Mouse (Mus musculus): Measurements from ENCODE around the gene Dgcr2. TPM values are rescaled to one million over a fixed set of nuclear protein-coding genes. Genes with fewer than 3 reads are reported as not detected.

Dgcr2 gene
- polyA plus RNA-seq, 1 experiment from 2014 or later, result 96.0 TPM

DNA sequence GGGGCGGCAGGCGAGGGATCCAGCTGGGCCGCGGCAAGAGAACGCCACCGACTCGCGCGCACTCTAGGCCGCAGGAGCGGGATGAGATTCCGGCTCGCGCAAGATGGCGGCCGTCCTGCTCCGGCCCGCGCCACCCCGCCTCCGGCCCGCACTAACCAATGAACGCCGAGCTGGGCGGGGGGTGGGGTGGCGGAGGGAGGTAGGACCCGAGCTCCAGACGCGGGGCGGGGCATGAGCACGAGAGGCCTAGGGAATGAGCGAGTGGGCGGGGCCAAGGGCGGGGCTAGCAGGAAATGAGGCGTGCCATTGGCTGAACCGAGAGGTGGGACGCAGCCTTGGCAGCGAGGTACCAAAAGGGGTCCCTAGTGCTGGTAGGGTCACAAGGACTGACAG is 6.8 kb downstream of the Dgcr2 start, which contains the start of gene Gm20518:
Gene Gm20518, minus strand, starts transcription at position 105 of the 393 bp plus-strand sequence.
- peak; percentile 100 for DNase-seq (ENCODE audit: low spot score)
- peak within 1 kb of the TSS; percentile 99 for H3K27ac ChIP-seq
- no peaks in the 10 kb centered on the region for H3K9me3 ChIP-seq
- WGBS, result under 1% methylated on average over 38 of the region's 38 CpGs
- H3K36me3 ChIP-seq, result peaks cover 7% of the 10 kb centered on the region; the same call in 1 of the 2 replicates
- H3K4me3 ChIP-seq, result peak within 1 kb of the TSS; percentile 100
- peaks cover 27% of the 10 kb centered on the region for H3K4me1 ChIP-seq (replicated peaks)
- no peaks in the 10 kb centered on the region for H3K27me3 ChIP-seq (ENCODE audit: insufficient read depth, poor library complexity, severe bottlenecking)

DNA sequence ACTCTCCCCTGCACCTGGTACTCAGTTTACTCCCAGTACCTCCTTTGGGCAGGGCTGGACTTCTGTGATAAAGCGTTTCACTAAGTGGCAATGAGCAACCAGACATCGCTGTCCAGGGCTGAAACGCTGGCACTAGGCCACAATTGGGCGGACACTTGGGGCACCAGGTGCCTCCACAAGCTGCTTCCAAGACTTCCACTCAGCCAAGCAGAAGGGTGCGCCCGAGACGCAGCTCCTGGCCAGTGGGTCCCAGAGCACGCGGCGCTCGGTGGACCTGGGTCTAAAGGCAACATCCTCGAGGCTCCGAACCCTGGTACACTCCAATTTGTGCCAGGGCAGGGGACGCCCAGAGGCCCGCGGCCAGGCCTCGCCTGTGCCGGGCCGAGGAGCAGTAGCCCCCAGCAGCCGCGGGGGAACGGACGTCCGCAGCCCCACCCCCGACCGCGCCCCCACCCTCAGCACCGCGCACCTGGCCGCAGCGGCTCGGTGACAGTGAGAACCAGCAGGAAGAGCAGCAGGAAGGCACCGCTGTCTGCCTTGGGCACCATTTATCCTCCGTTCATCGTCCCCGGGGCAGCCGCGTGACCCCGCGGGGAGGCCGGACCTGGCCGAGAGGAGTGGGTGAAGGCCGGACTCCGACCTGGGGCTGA is 7.3 kb downstream of the Dgcr2 start:
- H3K27ac ChIP-seq, result peak overlapping the region; percentile 99
- H3K9me3 ChIP-seq, result no peaks in the 10 kb centered on the region
- peak; percentile 58 for DNase-seq (ENCODE audit: low spot score)
- H3K4me3 ChIP-seq, result peak overlapping the region; percentile 100
- H3K4me1 ChIP-seq (replicated peaks), result peaks cover 27% of the 10 kb centered on the region
- H3K36me3 ChIP-seq, result peaks cover 8% of the 10 kb centered on the region; the same call in 1 of the 2 replicates
- under 1% methylated on average over 44 of the region's 44 CpGs for whole genome bisulfite sequencing
- H3K27me3 ChIP-seq (ENCODE audit: insufficient read depth, poor library complexity, severe bottlenecking), result no peaks in the 10 kb centered on the region

DNA sequence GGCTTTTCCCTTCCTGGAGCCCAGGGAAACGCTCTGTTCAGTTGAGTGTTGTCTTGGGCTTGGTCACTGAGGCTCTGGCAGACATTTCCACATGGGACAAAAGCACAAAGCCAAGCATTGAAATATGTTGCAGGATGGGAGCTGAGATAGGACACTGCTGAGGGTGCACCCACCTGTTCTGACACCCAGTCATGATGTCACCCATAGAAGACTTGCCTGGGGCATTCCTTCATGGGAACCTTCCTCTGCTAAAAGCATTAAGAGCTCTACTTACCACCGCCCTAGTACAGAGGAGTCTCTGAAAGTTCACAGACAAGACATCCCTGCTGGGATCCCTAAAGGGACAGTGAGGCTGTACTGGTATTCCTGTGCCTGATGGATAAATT is 8.0 kb downstream of the Dgcr2 start:
- H3K27ac ChIP-seq, result peak overlapping the region; percentile 99
- 67% methylated on average over 2 of the region's 2 CpGs for WGBS
- H3K27me3 ChIP-seq (ENCODE audit: insufficient read depth, poor library complexity, severe bottlenecking), result no peaks in the 10 kb centered on the region
- peak overlapping the region; percentile 100 for H3K4me3 ChIP-seq
- peaks cover 27% of the 10 kb centered on the region for H3K4me1 ChIP-seq (replicated peaks)
- H3K36me3 ChIP-seq, result peaks cover 15% of the 10 kb centered on the region
- no peak for DNase-seq (ENCODE audit: low spot score)
- no peaks in the 10 kb centered on the region for H3K9me3 ChIP-seq

DNA sequence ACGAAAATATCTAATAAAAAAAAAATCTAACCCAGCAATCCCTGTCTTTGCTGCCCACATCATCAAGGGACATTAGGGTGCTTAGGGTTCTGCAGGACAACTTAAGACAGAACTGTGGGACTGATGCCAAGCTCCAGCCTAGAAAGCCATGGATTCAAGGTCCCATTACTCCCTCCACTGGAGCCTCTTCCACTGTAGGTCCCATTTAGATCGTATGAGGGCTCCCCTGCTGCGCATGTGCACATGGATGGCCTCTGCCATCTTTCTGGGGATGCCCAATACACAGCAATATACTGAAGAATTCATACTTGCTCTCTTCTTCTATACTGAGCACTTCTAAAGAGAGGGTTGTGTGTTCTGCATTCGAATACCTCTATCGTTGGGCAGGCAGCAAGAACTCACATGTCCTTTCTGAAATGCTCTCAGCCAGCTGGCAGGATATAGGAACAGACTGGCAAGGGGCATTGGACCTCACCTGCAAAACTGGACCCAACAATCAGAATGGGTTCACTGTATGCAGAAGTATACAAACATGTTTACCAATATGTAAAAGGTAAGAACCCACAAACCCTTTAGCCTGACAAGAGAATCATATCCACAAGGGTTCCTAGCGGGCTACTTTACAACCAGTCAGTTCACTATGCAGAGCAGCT is 8.5 kb downstream of the Dgcr2 start:
- peak overlapping the region; percentile 100 for H3K4me3 ChIP-seq
- no peaks in the 10 kb centered on the region for H3K9me3 ChIP-seq
- no peak for DNase-seq (ENCODE audit: low spot score)
- WGBS, result 85% methylated on average over 6 of the region's 6 CpGs
- peaks cover 20% of the 10 kb centered on the region for H3K36me3 ChIP-seq
- peak overlapping the region; percentile 99 for H3K27ac ChIP-seq
- H3K4me1 ChIP-seq (replicated peaks), result peaks cover 27% of the 10 kb centered on the region
- H3K27me3 ChIP-seq (ENCODE audit: insufficient read depth, poor library complexity, severe bottlenecking), result no peaks in the 10 kb centered on the region

DNA sequence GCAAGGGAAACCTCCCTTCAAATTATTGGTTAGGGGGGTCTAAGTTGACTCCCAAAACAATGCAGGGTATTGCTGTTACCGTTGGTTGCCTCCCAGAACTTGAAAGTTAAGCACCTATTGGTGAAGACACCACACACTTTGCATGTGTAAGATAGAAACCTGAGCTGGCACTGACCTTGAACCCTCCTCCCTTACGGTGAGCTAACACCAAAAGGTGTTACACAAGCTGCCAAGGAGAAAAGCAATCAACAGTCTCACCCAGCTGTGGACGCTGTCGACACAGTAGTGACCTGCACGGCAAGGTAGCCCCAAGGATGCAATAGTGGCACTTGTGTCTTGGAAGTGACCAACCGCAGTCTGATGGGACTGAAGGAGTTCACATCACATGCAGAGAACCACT is 14.2 kb downstream of the Dgcr2 start:
- Histone ChIP-seq H3K4me1 (replicated peaks) (no peaks in the 10 kb centered on the region; the same call in 1 of the 2 replicates), H3K36me3 (peaks cover 56% of the 10 kb centered on the region), H3K9me3 (no peaks in the 10 kb centered on the region), H3K4me3 (no peak overlapping the region), H3K27me3 (ENCODE audit: insufficient read depth, poor library complexity, severe bottlenecking) (no peaks in the 10 kb centered on the region), H3K27ac (no peak overlapping the region)
- no peak for DNase-seq (ENCODE audit: low spot score)
- 84% methylated on average over 6 of the region's 6 CpGs for WGBS

DNA sequence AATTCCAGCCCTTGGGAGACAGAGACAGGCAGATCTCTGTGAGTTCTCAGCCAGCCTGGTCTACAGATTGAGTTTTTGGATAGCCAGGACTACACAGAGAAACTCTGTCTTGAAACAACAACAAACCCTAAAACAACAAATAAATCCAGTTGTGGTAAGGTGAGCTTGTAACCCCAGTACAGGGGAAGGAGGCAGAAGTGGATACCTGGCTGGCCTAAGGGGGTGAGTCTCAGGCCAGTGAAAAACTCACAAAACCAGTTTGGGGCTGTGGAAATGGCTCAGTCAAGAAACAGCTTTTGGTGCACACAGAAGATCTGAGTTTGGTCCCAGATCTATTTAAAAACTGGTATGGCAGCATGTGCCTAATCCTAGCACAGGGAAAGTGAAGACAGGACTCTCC is 16.2 kb downstream of the Dgcr2 start:
- peaks cover 2% of the 10 kb centered on the region; the same call in 1 of the 2 replicates for H3K9me3 ChIP-seq
- H3K4me1 ChIP-seq (replicated peaks), result no peaks in the 10 kb centered on the region; the same call in 1 of the 2 replicates
- peaks cover 75% of the 10 kb centered on the region for H3K36me3 ChIP-seq
- no peak for DNase-seq (ENCODE audit: low spot score)
- H3K4me3 ChIP-seq, result no peak overlapping the region
- H3K27me3 ChIP-seq (ENCODE audit: insufficient read depth, poor library complexity, severe bottlenecking), result no peaks in the 10 kb centered on the region
- H3K27ac ChIP-seq, result no peak overlapping the region

DNA sequence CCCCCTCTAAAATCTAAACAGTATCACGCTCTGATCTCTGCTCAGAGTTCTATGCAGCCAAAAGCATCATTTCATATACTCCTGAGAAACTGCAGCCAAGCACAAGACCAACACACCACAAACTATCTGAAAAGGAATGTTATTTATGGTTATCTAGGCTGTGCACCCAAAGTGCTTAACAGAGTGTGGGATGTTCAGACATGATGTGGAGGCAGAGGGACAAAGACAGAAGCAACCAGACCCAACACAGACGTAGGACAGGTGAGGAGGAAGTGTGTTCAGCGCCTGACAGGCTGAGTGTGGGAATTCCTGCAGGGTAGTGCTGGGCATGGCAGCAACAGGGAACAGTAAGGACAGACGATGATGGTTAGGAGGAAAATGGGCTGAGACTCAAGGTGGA is 18.8 kb downstream of the Dgcr2 start:
- Histone ChIP-seq H3K4me3 (no peak overlapping the region), H3K36me3 (peaks cover 70% of the 10 kb centered on the region), H3K27ac (no peak overlapping the region), H3K9me3 (peaks cover 2% of the 10 kb centered on the region; the same call in 1 of the 2 replicates), H3K27me3 (ENCODE audit: insufficient read depth, poor library complexity, severe bottlenecking) (no peaks in the 10 kb centered on the region), H3K4me1 (replicated peaks) (no peaks in the 10 kb centered on the region)
- WGBS, result 94% methylated on average over 4 of the region's 4 CpGs
- DNase-seq (ENCODE audit: low spot score), result no peak

DNA sequence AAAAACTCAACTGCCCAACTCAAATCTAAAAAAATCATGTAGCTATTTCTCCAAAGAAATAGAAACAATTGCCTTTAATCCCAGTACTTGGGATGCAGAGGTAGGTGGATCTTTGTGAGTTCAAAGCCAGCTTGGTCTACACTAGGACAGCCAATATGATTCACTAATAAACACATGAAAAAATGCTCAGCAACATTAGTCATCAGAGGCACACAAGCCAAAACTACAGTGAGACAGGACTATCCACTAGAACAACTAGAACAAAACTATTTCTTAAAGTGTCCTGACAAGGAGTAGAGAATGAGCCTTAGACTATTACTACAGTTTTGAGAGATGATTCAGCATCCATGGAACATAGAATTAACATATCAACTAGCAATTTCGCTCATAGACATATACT is 22.3 kb downstream of the Dgcr2 start:
- WGBS, result 90% methylated on average over 1 of the region's 1 CpGs
- Histone ChIP-seq H3K27ac (no peak overlapping the region), H3K4me3 (no peak overlapping the region), H3K27me3 (ENCODE audit: insufficient read depth, poor library complexity, severe bottlenecking) (no peaks in the 10 kb centered on the region), H3K36me3 (peaks cover 67% of the 10 kb centered on the region), H3K9me3 (peaks cover 2% of the 10 kb centered on the region; the same call in 1 of the 2 replicates), H3K4me1 (replicated peaks) (0 out of 2 replicates have a peak, but pooled peaks cover 4% of the 10 kb centered on the region)
- no peak for DNase-seq (ENCODE audit: low spot score)

DNA sequence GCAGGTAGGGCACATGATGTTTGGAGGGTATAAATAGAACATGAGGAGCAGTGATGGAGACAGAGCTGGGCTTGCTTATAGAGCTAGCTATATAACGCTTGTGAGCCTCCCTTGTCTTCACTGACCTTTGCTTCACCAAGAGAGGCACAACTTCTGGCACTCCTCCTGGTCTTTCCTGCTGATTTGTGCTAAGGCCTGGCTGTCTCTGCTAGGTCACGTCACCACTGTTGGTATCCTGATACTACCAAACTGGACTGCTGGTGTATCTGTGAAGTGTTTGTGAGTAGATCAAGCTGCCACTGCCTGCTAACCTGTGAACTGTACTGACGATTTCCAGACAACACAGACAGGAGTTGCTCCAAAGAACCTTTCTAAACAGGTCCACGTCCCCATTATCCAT is 23.2 kb downstream of the Dgcr2 start:
- H3K27me3 ChIP-seq (ENCODE audit: insufficient read depth, poor library complexity, severe bottlenecking), result no peaks in the 10 kb centered on the region
- no peak overlapping the region for H3K4me3 ChIP-seq
- 0 out of 2 replicates have a peak, but pooled peaks cover 4% of the 10 kb centered on the region for H3K4me1 ChIP-seq (replicated peaks)
- peaks cover 76% of the 10 kb centered on the region for H3K36me3 ChIP-seq
- H3K9me3 ChIP-seq, result peaks cover 2% of the 10 kb centered on the region; the same call in 1 of the 2 replicates
- 89% methylated on average over 4 of the region's 4 CpGs for WGBS
- DNase-seq (ENCODE audit: low spot score), result no peak
- no peak overlapping the region for H3K27ac ChIP-seq

DNA sequence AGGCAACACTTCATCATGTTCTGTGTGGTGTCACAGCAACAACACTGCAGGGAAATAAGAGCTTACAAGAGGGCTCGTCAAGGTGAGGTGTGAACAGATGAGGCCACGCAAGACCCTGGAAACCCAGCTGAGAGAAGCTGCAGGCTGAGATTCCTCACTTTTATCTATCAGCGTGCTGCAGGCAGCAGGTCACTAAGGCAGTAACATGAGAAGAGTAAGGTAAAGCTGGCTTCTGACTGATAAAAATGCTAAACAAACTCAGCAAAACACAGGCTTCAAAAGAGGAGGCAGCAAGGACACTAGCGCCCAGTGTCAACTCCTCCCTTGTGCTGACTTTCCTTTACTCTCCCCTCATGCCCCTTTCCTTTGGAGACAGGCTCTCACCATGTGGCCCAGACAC is 25.4 kb downstream of the Dgcr2 start:
- whole genome bisulfite sequencing, result 58% methylated on average over 4 of the region's 4 CpGs
- DNase-seq (ENCODE audit: low spot score), result no peak

DNA sequence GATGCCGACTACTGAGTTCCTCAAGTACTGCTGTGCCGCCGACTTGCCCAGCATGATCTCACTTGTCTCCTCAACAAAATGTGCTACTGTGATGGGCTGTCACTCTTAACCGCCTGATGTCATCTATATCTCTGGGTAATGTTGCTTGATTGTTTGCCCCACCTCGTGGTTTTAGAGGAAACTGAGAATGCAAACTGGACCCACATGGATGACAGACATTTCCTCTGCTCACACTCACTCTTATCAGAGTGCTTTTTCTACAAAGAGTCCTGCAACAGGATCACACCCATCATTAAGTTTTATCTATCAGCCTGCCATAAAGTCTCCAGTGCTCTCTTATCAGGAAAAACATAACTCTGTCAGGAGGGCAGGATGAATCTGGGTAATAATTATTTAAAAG is 27.1 kb downstream of the Dgcr2 start:
- Histone ChIP-seq H3K9me3 (no peaks in the 10 kb centered on the region), H3K4me1 (replicated peaks) (0 out of 2 replicates have a peak, but pooled peaks cover 4% of the 10 kb centered on the region), H3K27me3 (ENCODE audit: insufficient read depth, poor library complexity, severe bottlenecking) (no peaks in the 10 kb centered on the region), H3K27ac (no peak overlapping the region), H3K4me3 (no peak overlapping the region), H3K36me3 (peaks cover 78% of the 10 kb centered on the region)
- no peak for DNase-seq (ENCODE audit: low spot score)
- WGBS, result 89% methylated on average over 5 of the region's 5 CpGs

More for the DNA sequence above, 25.4 kb downstream of the Dgcr2 start:
- Histone ChIP-seq H3K36me3 (peaks cover 77% of the 10 kb centered on the region), H3K4me1 (replicated peaks) (0 out of 2 replicates have a peak, but pooled peaks cover 4% of the 10 kb centered on the region), H3K4me3 (no peak overlapping the region), H3K27me3 (ENCODE audit: insufficient read depth, poor library complexity, severe bottlenecking) (no peaks in the 10 kb centered on the region), H3K9me3 (no peaks in the 10 kb centered on the region), H3K27ac (no peak overlapping the region)

DNA sequence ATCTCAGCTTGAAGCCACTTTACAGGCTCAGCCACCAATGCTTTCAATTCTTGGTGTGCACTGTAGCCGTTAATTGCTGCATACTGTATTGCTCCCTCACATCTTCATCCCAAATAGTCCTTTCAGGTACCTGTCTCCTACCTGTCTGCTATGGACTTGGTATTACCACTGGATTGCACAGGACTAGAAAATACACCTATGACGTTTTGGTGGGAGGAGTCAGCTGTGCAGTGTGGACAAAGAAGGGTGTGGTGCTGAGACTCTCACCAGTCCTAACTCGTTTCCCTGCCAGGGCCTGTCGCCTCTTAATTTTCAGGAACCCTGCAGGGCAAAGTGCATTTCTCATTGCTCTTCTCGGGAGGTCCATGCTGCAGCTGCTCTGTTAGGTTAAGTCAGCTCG is 32.6 kb downstream of the Dgcr2 start:
- 74% methylated on average over 6 of the region's 6 CpGs for WGBS
- Histone ChIP-seq H3K9me3 (no peaks in the 10 kb centered on the region), H3K36me3 (peaks cover 79% of the 10 kb centered on the region), H3K4me3 (no peak overlapping the region), H3K27me3 (ENCODE audit: insufficient read depth, poor library complexity, severe bottlenecking) (no peaks in the 10 kb centered on the region), H3K4me1 (replicated peaks) (no peaks in the 10 kb centered on the region), H3K27ac (no peak overlapping the region)
- DNase-seq (ENCODE audit: low spot score), result no peak

DNA sequence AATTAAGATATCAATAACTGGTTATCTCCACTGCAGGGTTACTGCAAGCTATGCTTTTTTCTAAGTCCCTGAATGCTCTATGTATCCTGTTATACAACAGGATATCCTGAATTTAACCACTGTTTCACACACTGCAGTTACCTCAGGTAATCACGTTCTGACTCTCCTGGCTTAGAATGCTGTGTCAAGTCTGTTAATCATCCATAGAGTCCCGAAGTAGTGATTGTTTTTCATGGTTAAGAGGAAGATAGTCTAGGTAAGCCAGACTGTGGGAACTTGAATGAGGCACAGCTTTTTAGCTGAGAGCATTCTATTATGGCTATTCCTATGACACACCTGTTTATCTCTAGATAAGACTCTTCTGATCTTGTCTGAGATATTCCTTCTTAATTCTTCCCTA is 33.1 kb downstream of the Dgcr2 start:
- Histone ChIP-seq H3K36me3 (peaks cover 79% of the 10 kb centered on the region), H3K27ac (no peak overlapping the region), H3K4me3 (no peak overlapping the region), H3K4me1 (replicated peaks) (no peaks in the 10 kb centered on the region), H3K9me3 (no peaks in the 10 kb centered on the region), H3K27me3 (ENCODE audit: insufficient read depth, poor library complexity, severe bottlenecking) (no peaks in the 10 kb centered on the region)
- DNase-seq (ENCODE audit: low spot score), result no peak
- 86% methylated on average over 2 of the region's 2 CpGs for WGBS
